Mouse (Mus musculus): ENCODE measurements at regions not wholly inside any gene's neighbourhood (a gene's known extent, or its start where the extent isn't known, plus 50 kb on each side); places are given as distances from the start of the nearest gene placed in this dataset.

DNA sequence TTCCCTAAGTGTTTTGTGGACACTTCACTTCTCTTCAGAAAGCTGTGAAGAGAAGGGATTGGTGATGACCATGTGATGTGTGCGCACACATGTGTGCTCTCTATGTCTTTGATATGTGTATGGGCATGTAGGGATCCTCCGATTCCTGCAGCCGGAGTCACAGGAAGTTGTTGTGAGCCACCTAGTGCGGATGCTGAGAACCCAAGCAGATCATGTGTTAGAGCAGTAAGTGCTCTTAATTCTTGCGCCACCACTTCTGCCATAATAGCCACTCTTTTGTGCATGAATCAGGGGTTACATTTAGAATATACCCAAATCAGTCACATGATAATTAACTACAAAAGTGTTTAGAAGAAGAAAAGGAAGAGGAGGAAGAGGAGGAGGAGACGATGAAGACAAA lies 170.7 kb downstream of the Tmem26 start:
- no peak for TF ChIP-seq POLR2A (IDR thresholded peaks at IDR 0.05; ENCODE audit: extremely low read depth, insufficient read depth, low read length)
- no peak for TF ChIP-seq CTCF (IDR thresholded peaks at IDR 0.05; ENCODE audit: low read depth, low read length)

All from liver, adult 2 months (tissue).